Mouse (Mus musculus): ENCODE results near the gene Ep400. TPM values are rescaled to one million over a fixed set of nuclear protein-coding genes. Genes with fewer than 3 reads are reported as not detected.

Ep400 gene
- total RNA-seq, 2 experiments from 2014 or later, result 21.4 TPM

Small RNA genes lying within 50 kb of the gene (microRNA-seq; reads per million reads assigned to microRNA genes)
- gene Mir7026, result 0 to 1.1 reads per million in 2 experiments

Other genes with a start within 250 kb of the Ep400 start
- not detected for gene Galnt9, start 226.4 kb downstream of the Ep400 start, total RNA-seq (2021)
- 10 to 100 TPM; 13.0 to 14.4 TPM for gene Noc4l, start 117.3 kb downstream of the Ep400 start, total RNA-seq (2021)
- gene Ddx51, start 117.3 kb downstream of the Ep400 start, total RNA-seq (2021), result 10 to 100 TPM in 1 of 2 experiments, 1 to 10 TPM in 1; 7.9 to 10.4 TPM
- gene Pus1, start 9.9 kb upstream of the Ep400 start, total RNA-seq (2021), result 1 to 10 TPM; 8.1 to 9.7 TPM
- 10 to 100 TPM; 46.3 to 49.4 TPM for gene Ulk1, start 39.4 kb upstream of the Ep400 start, total RNA-seq (2021)
- gene Hscb, start 69.1 kb upstream of the Ep400 start, total RNA-seq (2021), result 10 to 100 TPM; 12.3 to 14.1 TPM
- gene Chek2, start 69.3 kb upstream of the Ep400 start, total RNA-seq (2021), result 1 to 10 TPM; 1.1 to 1.3 TPM
- gene Ttc28, start 109.1 kb upstream of the Ep400 start, total RNA-seq (2021), result 10 to 100 TPM; 12.6 to 13.9 TPM